Mouse (Mus musculus) activated CD4-positive, CD25-positive, alpha-beta regulatory T cell, adult 9 weeks (primary cell): ENCODE measurements around the gene Mettl9. TPM values are rescaled to one million over a fixed set of nuclear protein-coding genes. Genes with fewer than 3 reads are reported as not detected.

Experiments
- polyA plus RNA-seq: library from polyadenylated mRNA; unstranded; fragments of 100-300 nt; shearing (Covaris generic); gene quantifications from one replicate; pipeline ENCODE4 v1.2.1, GENCODE M21; 2017

The Mettl9 gene
- 6.6 TPM for polyA plus RNA-seq

GRCm38 (mm10) chr7:121033856-121034652, at the start of gene Mettl9:
Mettl9 (plus strand) TSS chr7:121034445.

GRCm38 (mm10) chr7:121074281-121074680, 40.0 kb downstream of the Mettl9 start, which contains the start of gene Igsf6:
Igsf6 (minus strand) TSS chr7:121074572.

GRCm38 (mm10) chr7:121081350-121081749, 47.1 kb downstream of the Mettl9 start, which contains the start of gene Otoa:
Otoa (plus strand) TSS chr7:121081650.

Other genes with a start within 250 kb of the Mettl9 start
- gene Gm5737, start 222.1 kb upstream of the Mettl9 start, polyA plus RNA-seq = not detected
- 13.0 TPM for gene Eef2k, start 191.6 kb upstream of the Mettl9 start, polyA plus RNA-seq
- 34.5 TPM for gene Polr3e, start 116.7 kb upstream of the Mettl9 start, polyA plus RNA-seq
- gene Cdr2, start 52.1 kb upstream of the Mettl9 start, polyA plus RNA-seq = 0.59 TPM
- gene Mfsd13b, start 51.9 kb upstream of the Mettl9 start, polyA plus RNA-seq = 0.21 TPM
- 0.50 TPM for gene Igsf6, start 40.1 kb downstream of the Mettl9 start, polyA plus RNA-seq
- not detected for gene Otoa, start 47.2 kb downstream of the Mettl9 start, polyA plus RNA-seq